Mouse (Mus musculus): ENCODE data around the gene Golga2. TPM values are rescaled to one million over a fixed set of nuclear protein-coding genes. Genes with fewer than 3 reads are reported as not detected.
"Not testable (repeated sequence)": the region's sequence is repeated elsewhere in the genome, so short reads cannot be mapped to it uniquely, and the experiment has no call there.

Golga2 gene
- polyA plus RNA-seq, 1 experiment from 2014 or later, result 25.6 TPM

- WGBS, result 88% methylated on average over 3 of the region's 3 CpGs
- ATAC-seq (ENCODE audit: low FRiP score), result no peak
These were observed 8.1 kb downstream of the Golga2 start for GRCm38 (mm10) chr2:32295285-32295684.

GRCm38 (mm10) chr2:32295842-32296241, 8.7 kb downstream of the Golga2 start:
- H3K9me3 ChIP-seq; H3K27me3 ChIP-seq; H3K4me2 ChIP-seq; ATAC-seq (ENCODE audit: low FRiP score); H3K27ac ChIP-seq; H3K9ac ChIP-seq; H3K4me1 ChIP-seq (replicated peaks); H3K4me3 ChIP-seq: not testable (repeated sequence)
- 86% methylated on average over 2 of the region's 2 CpGs for WGBS
- H3K36me3 ChIP-seq, result peaks cover 83% of the 10 kb centered on the region

More at GRCm38 (mm10) chr2:32295285-32295684, 8.1 kb downstream of the Golga2 start:
- Histone ChIP-seq H3K9me3 (no peaks in the 10 kb centered on the region), H3K27me3 (no peaks in the 10 kb centered on the region), H3K9ac (no peak overlapping the region), H3K27ac (no peak overlapping the region), H3K4me1 (replicated peaks) (no peaks in the 10 kb centered on the region), H3K4me3 (no peak overlapping the region), H3K4me2 (no peak overlapping the region), H3K36me3 (peaks cover 80% of the 10 kb centered on the region)

- Histone ChIP-seq H3K9ac (0 out of 2 replicates have a peak overlapping the region, but pooled peaks have one; percentile 2), H3K4me3 (no peak overlapping the region), H3K27me3 (no peaks in the 10 kb centered on the region), H3K4me1 (replicated peaks) (peaks cover 3% of the 10 kb centered on the region; the same call in 1 of the 2 replicates), H3K27ac (no peak overlapping the region), H3K36me3 (peaks cover 93% of the 10 kb centered on the region), H3K9me3 (no peaks in the 10 kb centered on the region), H3K4me2 (no peak overlapping the region)
- no peak for ATAC-seq (ENCODE audit: low FRiP score)
- WGBS, result 87% methylated on average over 4 of the region's 4 CpGs
These were observed 12.3 kb downstream of the Golga2 start for GRCm38 (mm10) chr2:32299469-32299868.

GRCm38 (mm10) chr2:32302952-32303351, 15.8 kb downstream of the Golga2 start:
- H3K4me3 ChIP-seq, result no peak overlapping the region
- H3K9ac ChIP-seq, result no peak overlapping the region
- WGBS, result 88% methylated on average over 10 of the region's 10 CpGs
- H3K36me3 ChIP-seq, result peaks cover 95% of the 10 kb centered on the region
- peaks cover 3% of the 10 kb centered on the region; the same call in 1 of the 2 replicates for H3K4me1 ChIP-seq (replicated peaks)
- H3K27me3 ChIP-seq, result no peaks in the 10 kb centered on the region
- H3K9me3 ChIP-seq, result no peaks in the 10 kb centered on the region
- no peak for ATAC-seq (ENCODE audit: low FRiP score)
- no peak overlapping the region for H3K4me2 ChIP-seq
- no peak overlapping the region for H3K27ac ChIP-seq

- peaks cover 93% of the 10 kb centered on the region for H3K36me3 ChIP-seq
These were observed 17.1 kb downstream of the Golga2 start for GRCm38 (mm10) chr2:32304145-32304832.

GRCm38 (mm10) chr2:32305668-32306067, 18.5 kb downstream of the Golga2 start:
- WGBS, result 98% methylated on average over 5 of the region's 5 CpGs
- H3K4me3 ChIP-seq, result no peak overlapping the region

More at GRCm38 (mm10) chr2:32304145-32304832, 17.1 kb downstream of the Golga2 start:
- Histone ChIP-seq H3K9ac (peak overlapping the region; percentile 29; the same call in 1 of the 2 replicates), H3K4me1 (replicated peaks) (peaks cover 3% of the 10 kb centered on the region; the same call in 1 of the 2 replicates), H3K4me3 (no peak overlapping the region), H3K27me3 (no peaks in the 10 kb centered on the region), H3K27ac (0 out of 2 replicates have a peak overlapping the region, but pooled peaks have one; percentile 18), H3K9me3 (no peaks in the 10 kb centered on the region), H3K4me2 (no peak overlapping the region)
- 62% methylated on average over 8 of the region's 8 CpGs for whole genome bisulfite sequencing
- ATAC-seq (ENCODE audit: low FRiP score), result 0 out of 2 replicates have a peak, but pooled peaks have one; percentile 4

GRCm38 (mm10) chr2:32306176-32306575, 19.0 kb downstream of the Golga2 start:
- ATAC-seq (ENCODE audit: low FRiP score), result no peak
- Histone ChIP-seq H3K9ac (no peak overlapping the region), H3K4me2 (no peak overlapping the region), H3K27me3 (0 out of 2 replicates have a peak, but pooled peaks cover 11% of the 10 kb centered on the region), H3K4me3 (no peak overlapping the region), H3K36me3 (peaks cover 95% of the 10 kb centered on the region), H3K9me3 (no peaks in the 10 kb centered on the region), H3K4me1 (replicated peaks) (peaks cover 12% of the 10 kb centered on the region; the same call in 1 of the 2 replicates), H3K27ac (no peak overlapping the region)
- WGBS, result 86% methylated on average over 9 of the region's 9 CpGs

More at GRCm38 (mm10) chr2:32305668-32306067, 18.5 kb downstream of the Golga2 start:
- Histone ChIP-seq H3K4me2 (no peak overlapping the region), H3K27me3 (0 out of 2 replicates have a peak, but pooled peaks cover 6% of the 10 kb centered on the region), H3K4me1 (replicated peaks) (peaks cover 9% of the 10 kb centered on the region; the same call in 1 of the 2 replicates), H3K9me3 (no peaks in the 10 kb centered on the region), H3K9ac (no peak overlapping the region), H3K36me3 (peaks cover 95% of the 10 kb centered on the region), H3K27ac (no peak overlapping the region)
- no peak for ATAC-seq (ENCODE audit: low FRiP score)

- Histone ChIP-seq H3K4me1 (replicated peaks) (peaks cover 23% of the 10 kb centered on the region), H3K4me2 (no peak overlapping the region), H3K36me3 (peaks cover 85% of the 10 kb centered on the region), H3K9me3 (no peaks in the 10 kb centered on the region), H3K4me3 (no peak overlapping the region), H3K27me3 (peaks cover 21% of the 10 kb centered on the region; the same call in 1 of the 2 replicates), H3K9ac (no peak overlapping the region), H3K27ac (no peak overlapping the region)
- WGBS, result 79% methylated on average over 6 of the region's 6 CpGs
- no peak for ATAC-seq (ENCODE audit: low FRiP score)
These were observed 20.1 kb downstream of the Golga2 start for GRCm38 (mm10) chr2:32307247-32307798.

- Histone ChIP-seq H3K9ac (no peak overlapping the region), H3K27me3 (peaks cover 27% of the 10 kb centered on the region), H3K4me3 (no peak overlapping the region), H3K9me3 (no peaks in the 10 kb centered on the region), H3K36me3 (peaks cover 82% of the 10 kb centered on the region), H3K27ac (0 out of 2 replicates have a peak overlapping the region, but pooled peaks have one; percentile 18), H3K4me2 (no peak overlapping the region), H3K4me1 (replicated peaks) (peaks cover 27% of the 10 kb centered on the region)
- WGBS, result 46% methylated on average over 8 of the region's 8 CpGs
- 0 out of 2 replicates have a peak, but pooled peaks have one; percentile 25 for ATAC-seq (ENCODE audit: low FRiP score)
These were observed 21.0 kb downstream of the Golga2 start for GRCm38 (mm10) chr2:32307941-32308760.

- Histone ChIP-seq H3K4me2 (no peak overlapping the region), H3K36me3 (peaks cover 80% of the 10 kb centered on the region), H3K4me1 (replicated peaks) (peaks cover 25% of the 10 kb centered on the region), H3K27me3 (peaks cover 35% of the 10 kb centered on the region), H3K9ac (0 out of 2 replicates have a peak overlapping the region, but pooled peaks have one; percentile 19), H3K4me3 (no peak overlapping the region), H3K27ac (no peak overlapping the region), H3K9me3 (no peaks in the 10 kb centered on the region)
- no peak for ATAC-seq (ENCODE audit: low FRiP score)
- 90% methylated on average over 16 of the region's 16 CpGs for WGBS
These were observed 21.8 kb downstream of the Golga2 start for GRCm38 (mm10) chr2:32308870-32309568.

GRCm38 (mm10) chr2:32310096-32310845, 23.1 kb downstream of the Golga2 start:
- H3K36me3 ChIP-seq, result peaks cover 77% of the 10 kb centered on the region
- ATAC-seq (ENCODE audit: low FRiP score), result no peak
- 88% methylated on average over 18 of the region's 18 CpGs for WGBS

More at GRCm38 (mm10) chr2:32310096-32310845, 23.1 kb downstream of the Golga2 start:
- Histone ChIP-seq H3K27me3 (peaks cover 42% of the 10 kb centered on the region), H3K9ac (peak overlapping the region; percentile 35; the same call in 1 of the 2 replicates), H3K9me3 (no peaks in the 10 kb centered on the region), H3K4me2 (no peak overlapping the region), H3K4me1 (replicated peaks) (peaks cover 25% of the 10 kb centered on the region), H3K4me3 (no peak overlapping the region), H3K27ac (no peak overlapping the region)
